Comparison of ENCODE assay signal across 16 mouse cellular contexts in the genomic region with DNA sequence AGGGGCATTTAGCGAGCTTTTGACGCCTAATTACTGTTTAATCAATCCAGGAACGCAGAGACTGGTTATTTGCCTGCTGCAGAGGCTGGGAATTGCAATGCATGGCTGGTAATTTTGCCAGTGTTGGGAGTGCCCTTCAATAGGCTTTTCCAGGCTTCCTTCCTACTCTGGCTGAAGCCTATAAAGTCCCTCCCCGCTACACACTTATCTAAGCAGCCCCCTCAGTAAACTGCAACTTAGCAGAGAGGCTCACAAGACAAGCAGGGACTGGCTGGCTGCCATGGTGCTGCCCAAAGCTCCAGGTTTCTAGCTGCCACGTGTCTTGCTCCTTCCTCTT. TPM values are rescaled to one million over a fixed set of nuclear protein-coding genes. Genes with fewer than 3 reads are reported as not detected.
DNase-seq lines count a peak whose midpoint lies in the region; ATAC-seq lines count a peak whose summit lies in the region.
"Had no signal": no experiment of that assay in that cellular context is flagged by ENCODE, and none has a peak within 500 bp of the region (broad histone marks: within the 10 kb centered on the region; RNA-seq: fewer than 3 reads in every experiment).

No protein-coding gene starts in this region.

- H3K27me3 ChIP-seq in heart, embryonic 13.5 days (replicated peaks), result no peaks in the 10 kb centered on the region
- no peaks in the 10 kb centered on the region for H3K27me3 ChIP-seq in midbrain, embryonic 11.5 days (ENCODE audit: control insufficient read depth, insufficient read depth, low read length)
- H3K27me3 ChIP-seq in midbrain, embryonic 16.5 days (ENCODE audit: control insufficient read depth, insufficient read depth, low read depth, low read length), result no peaks in the 10 kb centered on the region
- no peaks in the 10 kb centered on the region for H3K27me3 ChIP-seq in forebrain, embryonic 13.5 days
- no peaks in the 10 kb centered on the region for H3K27me3 ChIP-seq in stomach, embryonic 15.5 days (replicated peaks)
- H3K27me3 ChIP-seq: liver, embryonic 15.5 days; midbrain, embryonic 15.5 days had no signal

- H3K9ac ChIP-seq in heart, embryonic 13.5 days, result peak overlapping the region; percentile 58; the same call in 1 of the 2 replicates
- no peak overlapping the region for H3K9ac ChIP-seq in midbrain, embryonic 11.5 days (ENCODE audit: low read length)
- H3K9ac ChIP-seq in midbrain, embryonic 16.5 days (ENCODE audit: low read depth, low read length), result no peak overlapping the region
- H3K9ac ChIP-seq in forebrain, embryonic 13.5 days, result no peak overlapping the region
- no peak overlapping the region for H3K9ac ChIP-seq in stomach, embryonic 15.5 days
- H3K9ac ChIP-seq: hindbrain, embryonic 13.5 days; liver, embryonic 15.5 days; midbrain, embryonic 15.5 days had no signal

- H3K4me3 ChIP-seq in heart, embryonic 13.5 days, result no peak overlapping the region
- no peak overlapping the region for H3K4me3 ChIP-seq in midbrain, embryonic 11.5 days (ENCODE audit: low read depth, low read length)
- H3K4me3 ChIP-seq in midbrain, embryonic 16.5 days (ENCODE audit: low read depth, low read length), result no peak overlapping the region
- no peak overlapping the region for H3K4me3 ChIP-seq in forebrain, embryonic 13.5 days
- no peak overlapping the region for H3K4me3 ChIP-seq in stomach, embryonic 15.5 days (replicated peaks)
- H3K4me3 ChIP-seq: hindbrain, embryonic 13.5 days; liver, embryonic 15.5 days; midbrain, embryonic 15.5 days had no signal

- peak overlapping the region; percentile 27 for H3K4me2 ChIP-seq in heart, embryonic 13.5 days
- no peak overlapping the region for H3K4me2 ChIP-seq in midbrain, embryonic 11.5 days
- H3K4me2 ChIP-seq in midbrain, embryonic 16.5 days (ENCODE audit: low read length), result no peak overlapping the region
- H3K4me2 ChIP-seq in forebrain, embryonic 13.5 days, result peak overlapping the region; percentile 5; the same call in 1 of the 2 replicates
- no peak overlapping the region for H3K4me2 ChIP-seq in stomach, embryonic 15.5 days
- H3K4me2 ChIP-seq: hindbrain, embryonic 13.5 days; liver, embryonic 15.5 days; midbrain, embryonic 15.5 days had no signal

- ATAC-seq in heart, embryonic 13.5 days (ENCODE audit: extremely low read depth, insufficient number of reproducible peaks, low FRiP score, low TSS enrichment), result no peak
- no peak for ATAC-seq in midbrain, embryonic 11.5 days (ENCODE audit: low FRiP score)
- no peak for ATAC-seq in midbrain, embryonic 16.5 days
- ATAC-seq in forebrain, embryonic 13.5 days, result peak; percentile 90
- no peak for ATAC-seq in stomach, embryonic 15.5 days (ENCODE audit: insufficient read depth, low FRiP score, low read depth)
- ATAC-seq: midbrain, embryonic 15.5 days had no signal

- peaks cover 36% of the 10 kb centered on the region for H3K4me1 ChIP-seq in heart, embryonic 13.5 days
- no peaks in the 10 kb centered on the region for H3K4me1 ChIP-seq in midbrain, embryonic 11.5 days (ENCODE audit: control insufficient read depth, insufficient read depth, low read length)
- peaks cover 12% of the 10 kb centered on the region for H3K4me1 ChIP-seq in midbrain, embryonic 16.5 days (ENCODE audit: control insufficient read depth, insufficient read depth, low read length)
- peaks cover 31% of the 10 kb centered on the region for H3K4me1 ChIP-seq in forebrain, embryonic 13.5 days
- H3K4me1 ChIP-seq in stomach, embryonic 15.5 days, result peaks cover 22% of the 10 kb centered on the region

- H3K27ac ChIP-seq in heart, embryonic 13.5 days (replicated peaks), result peak overlapping the region; percentile 68
- no peak overlapping the region for H3K27ac ChIP-seq in midbrain, embryonic 11.5 days (ENCODE audit: low read depth, low read length)
- no peak overlapping the region for H3K27ac ChIP-seq in midbrain, embryonic 16.5 days (ENCODE audit: low read length)
- H3K27ac ChIP-seq in forebrain, embryonic 13.5 days, result peak overlapping the region; percentile 42; the same call in 1 of the 2 replicates
- H3K27ac ChIP-seq in stomach, embryonic 15.5 days, result peak overlapping the region; percentile 80
- H3K27ac ChIP-seq: hindbrain, embryonic 13.5 days; liver, embryonic 15.5 days; midbrain, embryonic 15.5 days had no signal

- intact Hi-C loops in heart, postnatal 14 days (cut with DNase I), result no loop called here

- H3K9me3 ChIP-seq in heart, embryonic 13.5 days, result no peaks in the 10 kb centered on the region
- H3K9me3 ChIP-seq in midbrain, embryonic 11.5 days (ENCODE audit: control insufficient read depth, low read length), result no peaks in the 10 kb centered on the region
- H3K9me3 ChIP-seq in midbrain, embryonic 16.5 days (replicated peaks; ENCODE audit: control insufficient read depth, low read length, poor library complexity, severe bottlenecking), result no peaks in the 10 kb centered on the region
- no peaks in the 10 kb centered on the region for H3K9me3 ChIP-seq in forebrain, embryonic 13.5 days (replicated peaks)
- H3K9me3 ChIP-seq in stomach, embryonic 15.5 days, result no peaks in the 10 kb centered on the region
- H3K9me3 ChIP-seq: hindbrain, embryonic 13.5 days; liver, embryonic 15.5 days; midbrain, embryonic 15.5 days had no signal

- WGBS in heart, embryonic 13.5 days, result 11% methylated on average over 5 of the region's 5 CpGs
- WGBS in midbrain, embryonic 11.5 days, result 30% methylated on average over 5 of the region's 5 CpGs
- WGBS in midbrain, embryonic 16.5 days, result 29% methylated on average over 5 of the region's 5 CpGs
- WGBS in forebrain, embryonic 13.5 days, result 3% methylated on average over 5 of the region's 5 CpGs
- 24% methylated on average over 5 of the region's 5 CpGs for WGBS in stomach, embryonic 15.5 days

- no peak for DNase-seq in heart, postnatal 14 days
- DNase-seq in midbrain, embryonic 11.5 days (ENCODE audit: low spot score, missing footprints), result peak; percentile 83
- DNase-seq in frontal cortex, postnatal 14 days (ENCODE audit: low spot score in 2 of 2), result no peak
- DNase-seq in layer of hippocampus, postnatal 36 days, result no peak
- DNase-seq: B cell, adult 2 months; cerebellum, postnatal 25 days; gastrocnemius, postnatal 10 days; kidney, adult 8-10 months; thymus, postnatal 14 days had no signal

- H3K36me3 ChIP-seq in heart, embryonic 13.5 days, result no peaks in the 10 kb centered on the region
- no peaks in the 10 kb centered on the region for H3K36me3 ChIP-seq in midbrain, embryonic 11.5 days (ENCODE audit: control insufficient read depth, insufficient read depth, low read length)
- H3K36me3 ChIP-seq in midbrain, embryonic 16.5 days (ENCODE audit: control insufficient read depth, insufficient read depth, low read length), result no peaks in the 10 kb centered on the region
- no peaks in the 10 kb centered on the region for H3K36me3 ChIP-seq in forebrain, embryonic 13.5 days (ENCODE audit: poor library complexity, severe bottlenecking)
- H3K36me3 ChIP-seq in stomach, embryonic 15.5 days, result no peaks in the 10 kb centered on the region
- H3K36me3 ChIP-seq: hindbrain, embryonic 13.5 days; liver, embryonic 15.5 days; midbrain, embryonic 15.5 days had no signal

RNA-seq across cellular contexts. Expression of gene Tex2, which starts 26.1 kb away (rescaled TPM):
- polyA plus RNA-seq in heart, embryonic 13.5 days (2015; fragmentation: Nextera tagmentation; extraction: Ambion mirVana), result 12.3 and 13.1 TPM in 2 replicates
- total RNA-seq in heart, postnatal 14 days (2021), result 10 to 100 TPM; 38.2 to 39.2 TPM
- polyA plus RNA-seq in midbrain, embryonic 11.5 days (2014; fragmentation: Nextera tagmentation; extraction: Ambion mirVana), result 9.9 and 10.8 TPM in 2 replicates
- 35.9 and 37.5 TPM in 2 replicates for polyA plus RNA-seq in midbrain, embryonic 16.5 days (2015; fragmentation: Nextera tagmentation; extraction: Ambion mirVana)
- polyA plus RNA-seq in forebrain, embryonic 13.5 days (2015; fragmentation: Nextera tagmentation; extraction: Ambion mirVana), result 9.6 and 10.7 TPM in 2 replicates
- 10.3 and 11.9 TPM in 2 replicates for polyA plus RNA-seq in stomach, embryonic 15.5 days (2015; fragmentation: Nextera tagmentation; extraction: Ambion mirVana)
- total RNA-seq in layer of hippocampus, postnatal 36 days (2021), result 100 to 1,000 TPM; 135 to 146 TPM

Comparison
In these comparisons a context has a peak if more than half of its experiments do, and no peak if none do; other contexts are left out.
1. H3K27ac ChIP-seq: peak in heart, embryonic 13.5 days (single experiment), forebrain, embryonic 13.5 days (single experiment) and stomach, embryonic 15.5 days (single experiment); none in midbrain, embryonic 11.5 days (single experiment) and midbrain, embryonic 16.5 days (single experiment).
2. H3K4me2 ChIP-seq: peak in heart, embryonic 13.5 days (single experiment) and forebrain, embryonic 13.5 days (single experiment); none in midbrain, embryonic 11.5 days (single experiment), midbrain, embryonic 16.5 days (single experiment) and stomach, embryonic 15.5 days (single experiment).